Mouse (Mus musculus): ENCODE results near the gene Tmod1. TPM values are rescaled to one million over a fixed set of nuclear protein-coding genes. Genes with fewer than 3 reads are reported as not detected.

Gene Tmod1
- polyA plus RNA-seq, 1 experiment from 2014 or later, result 42.0 TPM

- Histone ChIP-seq H3K4me1 (replicated peaks) (no peaks in the 10 kb centered on the region), H3K9me3 (replicated peaks) (no peaks in the 10 kb centered on the region), H3K36me3 (peaks cover 100% of the 10 kb centered on the region), H3K4me2 (no peak overlapping the region), H3K27me3 (no peaks in the 10 kb centered on the region; the same call in 1 of the 2 replicates), H3K4me3 (replicated peaks) (no peak overlapping the region), H3K9ac (no peak overlapping the region), H3K27ac (no peak overlapping the region)
- WGBS (ENCODE audit: insufficient replicate concordance), result 63% methylated on average over 15 of the region's 15 CpGs
- no peak for DNase-seq
- no peak for ATAC-seq (ENCODE audit: low read depth)
These were observed 56.4 kb downstream of the Tmod1 start for GRCm38 (mm10) chr4:46094916-46095825.

- no peak overlapping the region for H3K4me3 ChIP-seq (replicated peaks)
- peaks cover 5% of the 10 kb centered on the region for H3K4me1 ChIP-seq (replicated peaks)
- H3K9me3 ChIP-seq (replicated peaks), result no peaks in the 10 kb centered on the region
- no peak overlapping the region for H3K4me2 ChIP-seq
- H3K27ac ChIP-seq, result no peak overlapping the region
- H3K9ac ChIP-seq, result no peak overlapping the region
- ATAC-seq (ENCODE audit: low read depth) (no peak), DNase-seq (no peak)
- H3K36me3 ChIP-seq, result peaks cover 100% of the 10 kb centered on the region
- WGBS (ENCODE audit: insufficient replicate concordance), result 94% methylated on average over 3 of the region's 3 CpGs
- peaks cover 3% of the 10 kb centered on the region; the same call in 1 of the 2 replicates for H3K27me3 ChIP-seq
These were observed 57.1 kb downstream of the Tmod1 start for GRCm38 (mm10) chr4:46095826-46096159.

- no peak overlapping the region for H3K4me3 ChIP-seq (replicated peaks)
- H3K27me3 ChIP-seq, result peaks cover 3% of the 10 kb centered on the region; the same call in 1 of the 2 replicates
- H3K9me3 ChIP-seq (replicated peaks), result no peaks in the 10 kb centered on the region
- WGBS (ENCODE audit: insufficient replicate concordance), result 87% methylated on average over 7 of the region's 7 CpGs
- H3K27ac ChIP-seq, result no peak overlapping the region
- DNase-seq (no peak), ATAC-seq (ENCODE audit: low read depth) (no peak)
- H3K9ac ChIP-seq, result no peak overlapping the region
- no peak overlapping the region for H3K4me2 ChIP-seq
- H3K4me1 ChIP-seq (replicated peaks), result peaks cover 12% of the 10 kb centered on the region
- H3K36me3 ChIP-seq, result peaks cover 100% of the 10 kb centered on the region
These were observed 57.8 kb downstream of the Tmod1 start for GRCm38 (mm10) chr4:46096546-46096945.

GRCm38 (mm10) chr4:46097591-46097990 is 58.9 kb downstream of the Tmod1 start:
- no peak for DNase-seq
- H3K4me1 ChIP-seq (replicated peaks), result peaks cover 15% of the 10 kb centered on the region
- no peak overlapping the region for H3K4me2 ChIP-seq
- H3K27me3 ChIP-seq, result peaks cover 3% of the 10 kb centered on the region; the same call in 1 of the 2 replicates
- peaks cover 100% of the 10 kb centered on the region for H3K36me3 ChIP-seq
- H3K9me3 ChIP-seq (replicated peaks), result no peaks in the 10 kb centered on the region
- WGBS (ENCODE audit: insufficient replicate concordance), result 82% methylated on average over 2 of the region's 2 CpGs
- no peak for ATAC-seq (ENCODE audit: low read depth)
- H3K4me3 ChIP-seq (replicated peaks), result no peak overlapping the region
- no peak overlapping the region for H3K9ac ChIP-seq
- H3K27ac ChIP-seq, result no peak overlapping the region

GRCm38 (mm10) chr4:46099132-46099531 is 60.4 kb downstream of the Tmod1 start:
- no peak for ATAC-seq (ENCODE audit: low read depth)
- H3K4me1 ChIP-seq (replicated peaks), result peaks cover 30% of the 10 kb centered on the region

GRCm38 (mm10) chr4:46100539-46100938 is 61.8 kb downstream of the Tmod1 start:
- Histone ChIP-seq H3K4me1 (replicated peaks) (peaks cover 34% of the 10 kb centered on the region), H3K36me3 (peaks cover 98% of the 10 kb centered on the region), H3K4me3 (replicated peaks) (no peak overlapping the region), H3K9me3 (replicated peaks) (no peaks in the 10 kb centered on the region), H3K27me3 (peaks cover 3% of the 10 kb centered on the region; the same call in 1 of the 2 replicates), H3K9ac (no peak overlapping the region), H3K27ac (no peak overlapping the region), H3K4me2 (no peak overlapping the region)
- no peak for DNase-seq
- no peak for ATAC-seq (ENCODE audit: low read depth)
- WGBS (ENCODE audit: insufficient replicate concordance), result 59% methylated on average over 7 of the region's 7 CpGs

More at GRCm38 (mm10) chr4:46099132-46099531, 60.4 kb downstream of the Tmod1 start:
- DNase-seq, result no peak
- Histone ChIP-seq H3K4me3 (replicated peaks) (no peak overlapping the region), H3K27me3 (peaks cover 3% of the 10 kb centered on the region; the same call in 1 of the 2 replicates), H3K27ac (no peak overlapping the region), H3K4me2 (no peak overlapping the region), H3K9ac (no peak overlapping the region), H3K36me3 (peaks cover 99% of the 10 kb centered on the region), H3K9me3 (replicated peaks) (no peaks in the 10 kb centered on the region)
- WGBS (ENCODE audit: insufficient replicate concordance), result 73% methylated on average over 9 of the region's 9 CpGs

- Histone ChIP-seq H3K4me1 (replicated peaks) (peaks cover 34% of the 10 kb centered on the region), H3K9ac (no peak overlapping the region), H3K4me2 (no peak overlapping the region), H3K4me3 (replicated peaks) (no peak overlapping the region), H3K9me3 (replicated peaks) (no peaks in the 10 kb centered on the region), H3K36me3 (peaks cover 97% of the 10 kb centered on the region), H3K27ac (no peak overlapping the region), H3K27me3 (peaks cover 3% of the 10 kb centered on the region; the same call in 1 of the 2 replicates)
- no peak for ATAC-seq (ENCODE audit: low read depth)
- WGBS (ENCODE audit: insufficient replicate concordance), result 38% methylated on average over 14 of the region's 14 CpGs
- no peak for DNase-seq
These were observed 62.5 kb downstream of the Tmod1 start for GRCm38 (mm10) chr4:46101211-46101711.

GRCm38 (mm10) chr4:46102078-46102769 is 63.5 kb downstream of the Tmod1 start:
- H3K4me2 ChIP-seq, result no peak overlapping the region
- no peaks in the 10 kb centered on the region for H3K9me3 ChIP-seq (replicated peaks)
- H3K27ac ChIP-seq, result no peak overlapping the region
- peaks cover 97% of the 10 kb centered on the region for H3K36me3 ChIP-seq
- H3K27me3 ChIP-seq, result peaks cover 3% of the 10 kb centered on the region; the same call in 1 of the 2 replicates
- ATAC-seq (ENCODE audit: low read depth) (no peak), DNase-seq (no peak)
- peaks cover 37% of the 10 kb centered on the region for H3K4me1 ChIP-seq (replicated peaks)
- 82% methylated on average over 10 of the region's 10 CpGs for WGBS (ENCODE audit: insufficient replicate concordance)
- no peak overlapping the region for H3K9ac ChIP-seq
- H3K4me3 ChIP-seq (replicated peaks), result no peak overlapping the region

- Histone ChIP-seq H3K4me3 (replicated peaks) (no peak overlapping the region), H3K9ac (no peak overlapping the region), H3K4me2 (no peak overlapping the region), H3K9me3 (replicated peaks) (no peaks in the 10 kb centered on the region), H3K27me3 (no peaks in the 10 kb centered on the region), H3K4me1 (replicated peaks) (0 out of 2 replicates have a peak, but pooled peaks cover 3% of the 10 kb centered on the region), H3K36me3 (peaks cover 99% of the 10 kb centered on the region), H3K27ac (no peak overlapping the region)
- 90% methylated on average over 8 of the region's 8 CpGs for WGBS (ENCODE audit: insufficient replicate concordance)
- DNase-seq, result no peak
- ATAC-seq (ENCODE audit: low read depth), result no peak
These were observed 71.3 kb downstream of the Tmod1 start for GRCm38 (mm10) chr4:46110084-46110483.

- H3K4me3 ChIP-seq (replicated peaks), result no peak overlapping the region
- ATAC-seq (ENCODE audit: low read depth) (no peak), DNase-seq (no peak)
- 0 out of 2 replicates have a peak, but pooled peaks cover 3% of the 10 kb centered on the region for H3K4me1 ChIP-seq (replicated peaks)
- H3K27ac ChIP-seq, result no peak overlapping the region
- H3K27me3 ChIP-seq, result no peaks in the 10 kb centered on the region
- H3K36me3 ChIP-seq, result peaks cover 99% of the 10 kb centered on the region
- WGBS (ENCODE audit: insufficient replicate concordance), result 66% methylated on average over 3 of the region's 3 CpGs
- H3K9me3 ChIP-seq (replicated peaks), result no peaks in the 10 kb centered on the region
- no peak overlapping the region for H3K9ac ChIP-seq
- no peak overlapping the region for H3K4me2 ChIP-seq
These were observed 72.6 kb downstream of the Tmod1 start for GRCm38 (mm10) chr4:46111361-46111760.

GRCm38 (mm10) chr4:46115308-46115707 is 76.6 kb downstream of the Tmod1 start:
- Histone ChIP-seq H3K27ac (no peak overlapping the region), H3K36me3 (peaks cover 99% of the 10 kb centered on the region)
- WGBS (ENCODE audit: insufficient replicate concordance), result 82% methylated on average over 1 of the region's 1 CpGs

More at GRCm38 (mm10) chr4:46115308-46115707, 76.6 kb downstream of the Tmod1 start:
- Histone ChIP-seq H3K9me3 (replicated peaks) (no peaks in the 10 kb centered on the region), H3K4me3 (replicated peaks) (no peak overlapping the region), H3K27me3 (no peaks in the 10 kb centered on the region), H3K4me2 (no peak overlapping the region), H3K9ac (no peak overlapping the region), H3K4me1 (replicated peaks) (no peaks in the 10 kb centered on the region)
- ATAC-seq (ENCODE audit: low read depth) (no peak), DNase-seq (no peak)

All from liver, embryonic 13.5 days (tissue).